Mouse (Mus musculus) limb, embryonic 12.5 days (tissue): Measurements from ENCODE around the gene Erc1. TPM values are rescaled to one million over a fixed set of nuclear protein-coding genes. Genes with fewer than 3 reads are reported as not detected.

Source experiments
- ATAC-seq: fragments of 200-750 bp; cut with Nextera tagmentation; 2 replicates; pipeline ENCODE4 v1.8.0; 2017; ENCODE audit warnings: low read depth, moderate TSS enrichment; ENCODE audit not compliant: insufficient number of reproducible peaks, insufficient read depth, low FRiP score, low TSS enrichment
- H3K27ac ChIP-seq: fragments of 300-500 bp; sonication (generic); 2 replicates; pipeline ENCODE4 v1.5.1; 2016; ENCODE audit warnings: mild to moderate bottlenecking, moderate library complexity
- H3K27me3 ChIP-seq: fragments of 300-500 bp; sonication (generic); 2 replicates; pipeline ENCODE4 v1.6.1; 2016; ENCODE audit warnings: mild to moderate bottlenecking, moderate library complexity
- H3K36me3 ChIP-seq: fragments of 300-500 bp; sonication (generic); 2 replicates; pipeline ENCODE4 v1.6.1; 2016; ENCODE audit warnings: mild to moderate bottlenecking, moderate library complexity
- H3K4me1 ChIP-seq: fragments of 300-500 bp; sonication (generic); replicated peaks from 2 replicates; pipeline ENCODE4 v1.6.1; 2016
- H3K4me2 ChIP-seq: fragments of 300-500 bp; sonication (generic); 2 replicates; pipeline ENCODE4 v1.6.1; 2016; ENCODE audit warnings: mild to moderate bottlenecking, moderate library complexity
- H3K4me3 ChIP-seq: fragments of 300-500 bp; sonication (generic); replicated peaks from 2 replicates; pipeline ENCODE4 v1.5.1; 2016; ENCODE audit warnings: mild to moderate bottlenecking
- H3K9ac ChIP-seq: fragments of 300-500 bp; sonication (generic); replicated peaks from 2 replicates; pipeline ENCODE4 v1.6.1; 2016; ENCODE audit warnings: mild to moderate bottlenecking, moderate library complexity
- H3K9me3 ChIP-seq: fragments of 300-500 bp; sonication (generic); 2 replicates; pipeline ENCODE4 v1.6.1; 2016; ENCODE audit warnings: mild to moderate bottlenecking, moderate library complexity
- WGBS: fragments of 180-500 bp; shearing (Covaris S2); methylation state at CpG from one replicate; pipeline ENCODE4 v1.1.7; 2016; 5-methylcytosine and 5-hydroxymethylcytosine counted together
- polyA plus RNA-seq: library from polyadenylated mRNA; unstranded; fragments of >200 nt; fragmentation: Nextera tagmentation; extraction: Ambion mirVana; gene quantifications from 2 replicates; pipeline ENCODE4 v1.2.1, GENCODE M21; 2016

Gene Erc1
- polyA plus RNA-seq, 1 experiment from 2014 or later, result 34.6 TPM

- ATAC-seq, result no peak
- no peak overlapping the region for H3K4me2 ChIP-seq
- no peaks in the 10 kb centered on the region for H3K9me3 ChIP-seq
- no peak overlapping the region for H3K27ac ChIP-seq
- no peak overlapping the region for H3K4me3 ChIP-seq
- H3K9ac ChIP-seq, result no peak overlapping the region
- H3K4me1 ChIP-seq, result peaks cover 18% of the 10 kb centered on the region
- peaks cover 21% of the 10 kb centered on the region for H3K36me3 ChIP-seq
- no peaks in the 10 kb centered on the region for H3K27me3 ChIP-seq
These were observed 260.5 kb downstream of the Erc1 start for GRCm38 (mm10) chr6:119587454-119587853.

DNA sequence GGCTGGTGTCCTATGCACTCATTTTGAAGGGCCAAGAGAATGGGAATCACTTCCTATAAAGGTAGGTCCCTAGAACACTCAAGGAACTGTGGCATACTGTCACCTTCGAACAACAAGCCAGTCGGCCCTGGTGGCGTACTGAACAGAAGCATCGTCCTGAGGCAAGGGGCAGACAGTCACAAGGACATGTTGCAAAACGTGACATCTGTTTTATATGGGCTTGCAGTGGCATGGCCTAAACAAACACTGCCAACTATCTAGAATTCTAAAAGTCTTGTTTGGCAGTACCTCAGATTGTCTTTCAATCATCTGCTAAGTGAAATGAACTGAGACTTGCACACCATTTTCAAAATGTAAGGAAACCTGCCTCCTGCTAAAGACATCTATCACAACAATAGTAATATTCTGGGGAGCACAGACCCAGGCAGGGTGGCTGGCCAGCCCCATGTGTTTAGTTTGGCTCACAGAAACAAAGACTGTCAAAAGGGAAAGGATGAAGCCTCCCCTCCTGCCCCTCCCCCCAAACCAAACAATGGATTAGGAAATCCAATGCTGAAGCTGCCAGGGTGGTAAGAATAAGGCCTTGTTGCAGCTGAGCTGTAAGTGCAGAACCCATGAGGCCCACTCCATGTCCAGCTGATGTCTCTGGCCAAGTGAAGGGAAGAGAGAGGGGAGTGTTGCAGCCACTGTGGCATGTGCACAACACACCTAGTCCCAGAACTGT is 262.2 kb downstream of the Erc1 start:
- H3K4me2 ChIP-seq, result no peak overlapping the region
- no peak overlapping the region for H3K27ac ChIP-seq
- no peaks in the 10 kb centered on the region for H3K27me3 ChIP-seq
- no peak overlapping the region for H3K9ac ChIP-seq
- WGBS, result 72% methylated on average over 5 of the region's 5 CpGs
- no peaks in the 10 kb centered on the region for H3K9me3 ChIP-seq
- no peak for ATAC-seq
- no peak overlapping the region for H3K4me3 ChIP-seq
- peaks cover 18% of the 10 kb centered on the region for H3K4me1 ChIP-seq
- H3K36me3 ChIP-seq, result peaks cover 8% of the 10 kb centered on the region; the same call in 1 of the 2 replicates

GRCm38 (mm10) chr6:119584061-119584460 is 263.9 kb downstream of the Erc1 start:
- Histone ChIP-seq H3K4me2 (no peak overlapping the region), H3K36me3 (no peaks in the 10 kb centered on the region), H3K4me1 (peaks cover 20% of the 10 kb centered on the region), H3K27me3 (no peaks in the 10 kb centered on the region), H3K9me3 (no peaks in the 10 kb centered on the region), H3K4me3 (no peak overlapping the region), H3K9ac (no peak overlapping the region), H3K27ac (no peak overlapping the region)
- 8% methylated on average over 1 of the region's 1 CpGs for WGBS
- ATAC-seq, result no peak

DNA sequence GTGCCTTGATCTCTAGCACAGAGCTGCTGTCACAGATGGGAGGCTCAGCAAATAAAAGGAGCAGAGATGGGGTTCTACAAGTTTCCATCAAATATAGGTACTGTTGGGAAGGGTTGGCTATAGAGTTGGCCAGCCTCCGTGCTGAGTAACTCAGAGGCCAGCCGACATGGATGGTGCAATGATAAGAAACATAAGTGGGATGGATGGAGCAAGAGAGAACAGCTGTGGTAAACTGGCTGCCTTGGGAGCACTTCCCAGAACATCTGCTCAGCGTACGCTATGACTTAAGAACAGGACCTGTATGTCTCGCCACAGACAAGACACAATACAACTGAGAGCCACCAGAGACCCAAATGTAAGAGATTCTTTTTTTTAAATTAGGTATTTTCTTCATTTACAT is 264.8 kb downstream of the Erc1 start:
- Histone ChIP-seq H3K4me2 (no peak overlapping the region), H3K36me3 (no peaks in the 10 kb centered on the region), H3K9ac (no peak overlapping the region), H3K27ac (no peak overlapping the region), H3K9me3 (no peaks in the 10 kb centered on the region), H3K4me1 (peaks cover 29% of the 10 kb centered on the region), H3K4me3 (no peak overlapping the region), H3K27me3 (no peaks in the 10 kb centered on the region)
- no peak for ATAC-seq
- WGBS, result 83% methylated on average over 5 of the region's 5 CpGs

DNA sequence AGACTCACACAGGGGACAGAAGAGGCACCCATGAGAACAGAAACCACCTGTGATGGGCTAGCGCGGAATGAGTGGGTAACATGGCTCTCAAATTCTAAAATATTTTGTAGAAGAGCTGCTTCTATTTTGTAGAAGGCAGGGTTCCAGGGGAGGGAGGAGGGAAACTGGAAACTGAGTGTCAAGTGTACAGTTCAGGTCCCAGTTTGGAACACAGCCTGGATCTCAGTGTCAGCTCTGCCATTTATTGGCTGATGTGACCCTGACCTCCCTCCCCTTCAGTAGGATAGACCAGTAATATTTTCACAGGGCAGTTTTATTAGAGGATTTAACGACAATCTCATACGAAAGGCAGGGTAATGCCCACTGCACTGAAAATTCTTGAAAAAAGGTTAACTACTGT is 271.3 kb downstream of the Erc1 start:
- peaks cover 42% of the 10 kb centered on the region for H3K36me3 ChIP-seq
- H3K9ac ChIP-seq, result no peak overlapping the region
- no peak overlapping the region for H3K27ac ChIP-seq
- no peak for ATAC-seq
- WGBS, result 80% methylated on average over 4 of the region's 4 CpGs
- H3K4me3 ChIP-seq, result no peak overlapping the region
- no peaks in the 10 kb centered on the region for H3K27me3 ChIP-seq
- H3K9me3 ChIP-seq, result 0 out of 2 replicates have a peak, but pooled peaks cover 5% of the 10 kb centered on the region
- H3K4me1 ChIP-seq, result peaks cover 17% of the 10 kb centered on the region
- H3K4me2 ChIP-seq, result no peak overlapping the region

- ATAC-seq, result no peak
- Histone ChIP-seq H3K4me1 (peaks cover 17% of the 10 kb centered on the region), H3K27ac (no peak overlapping the region), H3K4me3 (no peak overlapping the region), H3K9ac (no peak overlapping the region), H3K27me3 (no peaks in the 10 kb centered on the region), H3K9me3 (0 out of 2 replicates have a peak, but pooled peaks cover 5% of the 10 kb centered on the region), H3K36me3 (peaks cover 46% of the 10 kb centered on the region), H3K4me2 (no peak overlapping the region)
- WGBS, result 92% methylated on average over 12 of the region's 12 CpGs
These were observed 272.6 kb downstream of the Erc1 start for GRCm38 (mm10) chr6:119575331-119575730.

DNA sequence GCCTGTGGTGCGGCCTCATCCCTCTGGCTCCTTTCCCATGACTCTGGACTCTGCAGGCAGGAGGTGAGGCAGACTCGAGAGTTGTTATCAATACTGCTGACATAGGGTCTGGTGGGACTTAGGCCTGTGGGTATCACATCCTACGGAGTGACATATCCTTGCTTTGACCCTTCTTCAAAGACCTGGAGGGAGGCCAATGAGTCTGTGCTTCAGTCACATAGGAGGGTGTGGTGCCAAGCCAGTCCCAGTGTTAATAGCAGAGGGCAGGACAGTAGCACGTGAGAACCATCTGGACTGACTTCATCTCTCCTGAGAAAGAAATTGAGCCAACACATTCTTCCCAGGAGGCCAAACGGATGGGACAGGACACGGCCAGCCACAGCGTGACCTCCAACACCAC is 275.7 kb downstream of the Erc1 start:
- Histone ChIP-seq H3K4me1 (0 out of 2 replicates have a peak, but pooled peaks cover 5% of the 10 kb centered on the region), H3K27me3 (no peaks in the 10 kb centered on the region), H3K4me2 (no peak overlapping the region), H3K9me3 (0 out of 2 replicates have a peak, but pooled peaks cover under 1% of the 10 kb centered on the region), H3K9ac (no peak overlapping the region), H3K27ac (no peak overlapping the region), H3K36me3 (peaks cover 52% of the 10 kb centered on the region), H3K4me3 (no peak overlapping the region)
- WGBS, result 80% methylated on average over 7 of the region's 7 CpGs
- ATAC-seq, result no peak

DNA sequence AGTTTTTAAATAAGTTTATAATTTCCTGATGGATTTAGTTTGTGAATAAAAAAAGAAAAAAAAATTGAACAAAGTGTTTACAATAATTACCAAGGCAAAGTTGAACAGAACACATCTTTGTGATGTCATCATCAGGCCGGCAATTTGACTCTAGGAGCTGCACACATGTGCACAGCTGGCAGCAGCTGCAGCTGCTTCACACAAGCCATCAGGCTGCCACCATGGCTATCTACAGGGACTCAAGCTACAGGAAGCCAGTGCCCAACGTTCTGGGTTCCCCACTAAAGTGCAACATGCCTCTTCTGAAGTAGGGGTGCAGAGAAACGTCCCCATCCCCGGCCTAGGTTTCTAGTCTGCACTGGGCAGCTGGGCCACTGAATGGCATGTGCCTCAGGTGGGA is 277.2 kb downstream of the Erc1 start:
- Histone ChIP-seq H3K4me2 (no peak overlapping the region), H3K36me3 (peaks cover 50% of the 10 kb centered on the region), H3K27ac (no peak overlapping the region), H3K27me3 (no peaks in the 10 kb centered on the region), H3K9ac (no peak overlapping the region), H3K4me1 (peaks cover 12% of the 10 kb centered on the region), H3K4me3 (no peak overlapping the region), H3K9me3 (no peaks in the 10 kb centered on the region)
- WGBS, result 79% methylated on average over 4 of the region's 4 CpGs
- no peak for ATAC-seq

DNA sequence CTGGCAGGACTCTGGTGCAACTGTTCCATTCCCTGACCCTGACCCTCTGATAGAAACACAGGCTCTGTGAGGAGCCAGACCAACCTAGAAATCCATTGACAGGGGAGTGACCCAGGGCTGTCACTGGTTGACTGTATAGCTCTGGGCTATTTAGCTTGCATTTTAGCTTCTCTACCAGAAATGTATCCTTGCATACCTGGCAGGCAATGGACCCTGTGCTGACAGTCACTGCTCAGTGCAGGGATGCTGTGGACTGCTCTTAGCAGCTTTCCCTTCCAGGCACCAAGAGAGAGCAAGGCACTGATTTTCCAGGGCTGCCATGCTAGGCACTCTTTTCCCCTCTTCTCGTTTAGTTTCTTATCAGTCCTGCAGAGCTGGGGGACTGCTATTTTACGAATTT is 279.6 kb downstream of the Erc1 start:
- Histone ChIP-seq H3K4me2 (no peak overlapping the region), H3K27me3 (no peaks in the 10 kb centered on the region), H3K4me1 (peaks cover 23% of the 10 kb centered on the region), H3K4me3 (no peak overlapping the region), H3K9me3 (0 out of 2 replicates have a peak, but pooled peaks cover 2% of the 10 kb centered on the region), H3K36me3 (peaks cover 26% of the 10 kb centered on the region), H3K9ac (no peak overlapping the region), H3K27ac (no peak overlapping the region)
- WGBS, result 85% methylated on average over 2 of the region's 2 CpGs
- no peak for ATAC-seq

DNA sequence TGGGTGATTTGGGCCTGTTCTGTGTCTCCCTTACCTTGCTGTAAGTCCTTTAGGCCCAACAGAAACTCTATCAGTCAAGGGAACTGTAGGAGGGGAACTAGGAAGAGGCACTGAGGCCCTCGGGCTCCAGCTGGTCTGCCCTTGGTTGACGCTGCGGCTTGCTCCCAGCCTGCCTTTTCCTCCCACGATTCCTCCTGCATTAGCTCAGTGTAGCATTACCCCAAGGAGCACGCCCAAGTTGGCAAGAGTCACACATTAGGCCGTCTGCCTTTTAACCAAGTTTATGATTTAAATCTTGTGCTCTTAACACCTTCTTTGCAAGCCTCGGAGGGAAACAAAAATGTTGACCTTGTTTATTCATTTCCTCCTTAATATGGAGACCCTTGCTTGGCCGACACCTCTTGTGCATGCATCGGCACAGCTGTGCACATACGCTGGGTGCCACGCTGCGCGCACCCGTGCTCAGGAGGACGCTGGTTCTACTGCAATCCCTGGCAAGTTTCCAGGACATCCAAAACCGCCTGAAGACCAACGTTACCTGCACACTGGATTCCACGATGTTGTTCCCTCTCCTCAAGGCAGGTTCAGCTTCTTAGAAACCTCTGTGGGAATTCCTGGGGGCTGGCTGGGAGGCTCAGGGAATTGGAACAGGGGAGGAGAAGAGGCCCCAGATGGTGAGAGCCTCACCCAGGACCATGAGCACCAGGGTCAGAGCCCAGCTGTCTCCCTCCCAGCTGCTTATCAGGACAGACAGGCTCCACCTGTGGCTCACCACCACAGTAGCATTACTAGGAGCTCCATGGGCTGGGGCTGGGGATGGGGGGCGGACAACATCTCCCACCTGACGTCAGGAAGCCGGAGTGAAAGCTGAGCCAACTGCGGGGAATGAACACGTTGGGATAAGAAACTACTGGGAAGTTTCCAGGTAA is 282.3 kb downstream of the Erc1 start:
- H3K27me3 ChIP-seq, result no peaks in the 10 kb centered on the region
- no peak overlapping the region for H3K4me3 ChIP-seq
- WGBS, result 65% methylated on average over 23 of the region's 23 CpGs
- H3K4me2 ChIP-seq, result peak overlapping the region; percentile 17; the same call in 1 of the 2 replicates
- H3K9ac ChIP-seq, result no peak overlapping the region
- ATAC-seq, result peak; percentile 68; the same call in 1 of the 2 replicates
- H3K4me1 ChIP-seq, result peaks cover 27% of the 10 kb centered on the region
- 0 out of 2 replicates have a peak, but pooled peaks cover 2% of the 10 kb centered on the region for H3K9me3 ChIP-seq
- peak overlapping the region; percentile 41 for H3K27ac ChIP-seq
- peaks cover 7% of the 10 kb centered on the region for H3K36me3 ChIP-seq

DNA sequence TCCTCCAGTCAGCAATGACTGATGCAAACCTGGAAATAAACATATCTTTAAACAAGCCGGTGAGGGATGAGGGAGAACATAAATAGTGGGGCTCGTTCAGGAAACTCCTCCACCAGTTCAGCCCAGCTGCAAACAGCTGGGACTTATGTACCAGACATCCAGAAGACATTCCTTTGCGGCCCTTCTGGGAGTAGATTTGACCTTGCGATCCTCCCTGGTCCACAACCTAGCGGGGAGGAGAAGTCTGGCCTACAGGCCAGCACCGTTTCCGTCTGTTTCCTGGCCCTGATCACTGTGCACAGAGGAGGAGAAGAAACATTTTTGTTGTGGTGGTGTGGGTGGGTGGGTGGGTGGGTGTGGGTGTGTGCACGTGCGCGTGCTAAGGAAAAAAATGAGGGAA is 285.4 kb downstream of the Erc1 start:
- peaks cover 27% of the 10 kb centered on the region for H3K4me1 ChIP-seq
- no peak for ATAC-seq
- H3K36me3 ChIP-seq, result no peaks in the 10 kb centered on the region
- 65% methylated on average over 10 of the region's 10 CpGs for WGBS
- H3K4me2 ChIP-seq, result no peak overlapping the region
- H3K9ac ChIP-seq, result no peak overlapping the region
- no peak overlapping the region for H3K27ac ChIP-seq
- H3K27me3 ChIP-seq, result no peaks in the 10 kb centered on the region
- 0 out of 2 replicates have a peak, but pooled peaks cover 2% of the 10 kb centered on the region for H3K9me3 ChIP-seq
- no peak overlapping the region for H3K4me3 ChIP-seq
